Mouse (Mus musculus) MEL (cell line): ENCODE measurements around the gene Sik3. TPM values are rescaled to one million over a fixed set of nuclear protein-coding genes. Genes with fewer than 3 reads are reported as not detected.

Source experiments
- DNase-seq: peaks from one replicate; pipeline ENCODE4 v3.0.0; 2011; ENCODE audit warnings: low read depth, low spot score
- H3K27ac ChIP-seq: 2 replicates; pipeline ENCODE4 v1.5.1; 2012; ENCODE audit warnings: low read depth, mild to moderate bottlenecking, control low read depth, low read length, moderate library complexity; ENCODE audit not compliant: control insufficient read depth
- H3K27me3 ChIP-seq, 2 experiments: fragments of 150-350 bp in 1 of 2; sonication (generic) in 1 of 2; 2 replicates each; pipeline ENCODE4 v1.6.1; 2012; ENCODE audit warnings: low read length in 2 of 2, mild to moderate bottlenecking in 2 of 2, improper control_type of control experiment in 1 of 2, moderate library complexity in 1 of 2; ENCODE audit not compliant: insufficient read depth in 2 of 2, control insufficient read depth in 1 of 2
- H3K36me3 ChIP-seq, 2 experiments: 2 replicates each; pipeline ENCODE4 v1.6.1; 2012 to 2014; ENCODE audit warnings: low read length in 2 of 2, improper control_type of control experiment in 1 of 2, inconsistent platforms in 1 of 2, mild to moderate bottlenecking in 1 of 2; ENCODE audit not compliant: insufficient read depth in 2 of 2, control insufficient read depth in 1 of 2
- H3K4me1 ChIP-seq, 2 experiments: fragments of 150-350 bp in 1 of 2; sonication (generic) in 1 of 2; 2 replicates each; pipeline ENCODE4 v1.6.1; 2012; ENCODE audit warnings: low read length in 2 of 2, improper control_type of control experiment in 1 of 2, mild to moderate bottlenecking in 1 of 2; ENCODE audit not compliant: insufficient read depth in 2 of 2, control insufficient read depth in 1 of 2
- H3K4me3 ChIP-seq, 2 experiments: fragments of 150-350 bp in 1 of 2; sonication (generic) in 1 of 2; 2 replicates each; pipeline ENCODE4 v1.5.1; 2012; ENCODE audit warnings: low read depth in 2 of 2, low read length in 2 of 2, mild to moderate bottlenecking in 2 of 2, moderate library complexity in 2 of 2, control low read depth in 1 of 2, improper control_type of control experiment in 1 of 2; ENCODE audit not compliant: control insufficient read depth in 1 of 2, insufficient read depth in 1 of 2
- H3K79me2 ChIP-seq: 2 replicates; pipeline ENCODE4 v1.6.1; 2012; ENCODE audit warnings: mild to moderate bottlenecking, low read length, moderate library complexity; ENCODE audit not compliant: control insufficient read depth, poor library complexity, insufficient read depth
- H3K9ac ChIP-seq: 2 replicates; pipeline ENCODE4 v1.6.1; 2012; ENCODE audit warnings: low read depth, mild to moderate bottlenecking, control low read depth, low read length, moderate library complexity; ENCODE audit not compliant: control insufficient read depth, poor library complexity, severe bottlenecking
- H3K9me3 ChIP-seq: fragments of 150-350 bp; sonication (generic); replicated peaks from 2 replicates; pipeline ENCODE4 v1.6.1; 2012; ENCODE audit warnings: mild to moderate bottlenecking, low read length, improper control_type of control experiment, moderate library complexity; ENCODE audit not compliant: insufficient read depth
- BHLHE40 ChIP-seq: IDR thresholded peaks from 2 replicates; pipeline ENCODE4 v1.6.1; 2012; ENCODE audit warnings: low read depth, mild to moderate bottlenecking, inconsistent platforms, low read length, improper control_type of control experiment, borderline replicate concordance
- CHD2 ChIP-seq: IDR thresholded peaks from 2 replicates; pipeline ENCODE4 v1.6.1; 2011; ENCODE audit warnings: low read length, improper control_type of control experiment
- CTCF ChIP-seq, 3 experiments: IDR thresholded peaks in 2 of 3; conservative IDR thresholded peaks in 1 of 3; 2 replicates each; pipeline ENCODE4 v1.5.1; 2011 to 2012; ENCODE audit warnings: low read length in 3 of 3, low read depth in 2 of 3, mild to moderate bottlenecking in 2 of 3, improper control_type of control experiment in 1 of 3, inconsistent platforms in 1 of 3, mixed read lengths in 1 of 3, moderate library complexity in 1 of 3; ENCODE audit not compliant: control insufficient read depth in 1 of 3, insufficient read depth in 1 of 3, poor library complexity in 1 of 3, severe bottlenecking in 1 of 3
- E2F4 ChIP-seq: IDR thresholded peaks from 2 replicates; pipeline ENCODE4 v1.6.1; 2011; ENCODE audit warnings: low read depth, low read length, improper control_type of control experiment, borderline replicate concordance
- ELF1 ChIP-seq: IDR thresholded peaks from 2 replicates; pipeline ENCODE4 v1.6.1; 2014; ENCODE audit warnings: low read depth, mild to moderate bottlenecking, inconsistent platforms, low read length, improper control_type of control experiment, moderate library complexity
- EP300 ChIP-seq, 2 experiments: IDR thresholded peaks; 2 replicates each; pipeline ENCODE4 v1.6.1; 2011; ENCODE audit warnings: improper control_type of control experiment in 2 of 2, low read length in 2 of 2, low read depth in 1 of 2, mild to moderate bottlenecking in 1 of 2
- ETS1 ChIP-seq: IDR thresholded peaks from 2 replicates; pipeline ENCODE4 v1.6.1; 2012; ENCODE audit warnings: low read depth, mild to moderate bottlenecking, inconsistent platforms, low read length, improper control_type of control experiment, moderate library complexity
- GABPA ChIP-seq: IDR thresholded peaks from 2 replicates; pipeline ENCODE4 v1.6.1; 2012; ENCODE audit warnings: low read depth, mild to moderate bottlenecking, inconsistent platforms, low read length, improper control_type of control experiment, moderate library complexity
- GATA1 ChIP-seq: IDR thresholded peaks from 2 replicates; pipeline ENCODE4 v1.6.1; 2011; ENCODE audit warnings: low read depth, low read length, improper control_type of control experiment
- HCFC1 ChIP-seq: IDR thresholded peaks from 2 replicates; pipeline ENCODE4 v1.6.1; 2012; ENCODE audit warnings: low read depth, mild to moderate bottlenecking, inconsistent platforms, low read length, improper control_type of control experiment, moderate library complexity
- JUND ChIP-seq: IDR thresholded peaks from 2 replicates; pipeline ENCODE4 v1.6.1; 2011; ENCODE audit warnings: low read depth, mild to moderate bottlenecking, improper control_type of control experiment, low read length
- KAT2A ChIP-seq: conservative IDR thresholded peaks from 2 replicates; pipeline ENCODE4 v1.6.1; 2012; ENCODE audit warnings: low read depth, low read length, improper control_type of control experiment, inconsistent platforms
- MAFK ChIP-seq: IDR thresholded peaks from 2 replicates; pipeline ENCODE4 v1.6.1; 2011; ENCODE audit warnings: low read depth, mild to moderate bottlenecking, low read length, improper control_type of control experiment, borderline replicate concordance
- MAZ ChIP-seq: IDR thresholded peaks from 2 replicates; pipeline ENCODE4 v1.6.1; 2012; ENCODE audit warnings: low read depth, mild to moderate bottlenecking, inconsistent platforms, low read length, improper control_type of control experiment
- MEF2A ChIP-seq: IDR thresholded peaks from 2 replicates; pipeline ENCODE4 v1.6.1; 2014; ENCODE audit warnings: low read depth, mild to moderate bottlenecking, inconsistent platforms, low read length, improper control_type of control experiment; ENCODE audit not compliant: poor library complexity, insufficient replicate concordance, severe bottlenecking; ENCODE audit errors: extremely low read depth
- MXI1 ChIP-seq: IDR thresholded peaks from 2 replicates; pipeline ENCODE4 v1.6.1; 2011; ENCODE audit warnings: mild to moderate bottlenecking, low read depth, low read length, improper control_type of control experiment
- NELFE ChIP-seq: IDR thresholded peaks from 2 replicates; pipeline ENCODE4 v1.6.1; 2011; ENCODE audit warnings: low read depth, low read length, improper control_type of control experiment
- NRF1 ChIP-seq: IDR thresholded peaks from 2 replicates; pipeline ENCODE4 v1.6.1; 2014; ENCODE audit warnings: low read depth, mild to moderate bottlenecking, inconsistent platforms, low read length, improper control_type of control experiment, moderate library complexity; ENCODE audit not compliant: poor library complexity, insufficient read depth, severe bottlenecking
- POLR2A ChIP-seq, 2 experiments: IDR thresholded peaks; 2 replicates each; pipeline ENCODE4 v1.6.1; 2011 to 2012; ENCODE audit warnings: low read length in 2 of 2, mild to moderate bottlenecking in 2 of 2, control low read depth in 1 of 2, improper control_type of control experiment in 1 of 2, low read depth in 1 of 2, moderate library complexity in 1 of 2; ENCODE audit not compliant: control insufficient read depth in 1 of 2, insufficient read depth in 1 of 2, poor library complexity in 1 of 2
- POLR2AphosphoS2 ChIP-seq: IDR thresholded peaks from 2 replicates; pipeline ENCODE4 v1.6.1; 2011; ENCODE audit warnings: low read length, improper control_type of control experiment
- POLR2AphosphoS5 ChIP-seq: IDR thresholded peaks from 2 replicates; pipeline ENCODE4 v1.6.1; 2012; ENCODE audit warnings: low read depth, borderline replicate concordance, mild to moderate bottlenecking, inconsistent platforms, low read length, moderate library complexity, mixed read lengths
- RAD21 ChIP-seq: IDR thresholded peaks from 2 replicates; pipeline ENCODE4 v1.6.1; 2011; ENCODE audit warnings: mild to moderate bottlenecking, low read depth, low read length, improper control_type of control experiment
- RCOR1 ChIP-seq: IDR thresholded peaks from 2 replicates; pipeline ENCODE4 v1.6.1; 2012; ENCODE audit warnings: low read depth, mild to moderate bottlenecking, inconsistent platforms, low read length, improper control_type of control experiment
- SIN3A ChIP-seq: IDR thresholded peaks from 2 replicates; pipeline ENCODE4 v1.6.1; 2012; ENCODE audit warnings: low read length, improper control_type of control experiment, inconsistent platforms
- SMC3 ChIP-seq: IDR thresholded peaks from 2 replicates; pipeline ENCODE4 v1.6.1; 2011; ENCODE audit warnings: low read depth, low read length, improper control_type of control experiment
- TAL1 ChIP-seq: IDR thresholded peaks from 2 replicates; pipeline ENCODE4 v1.6.1; 2012; ENCODE audit warnings: mild to moderate bottlenecking, inconsistent platforms, low read length, moderate library complexity, mixed read lengths
- TBP ChIP-seq: IDR thresholded peaks from 2 replicates; pipeline ENCODE4 v1.8.0; 2011; ENCODE audit warnings: low read depth, low read length, improper control_type of control experiment
- TCF12 ChIP-seq: IDR thresholded peaks from 2 replicates; pipeline ENCODE4 v1.6.1; 2014; ENCODE audit warnings: low read depth, mild to moderate bottlenecking, inconsistent platforms, low read length, improper control_type of control experiment, moderate library complexity
- UBTF ChIP-seq: IDR thresholded peaks from 2 replicates; pipeline ENCODE4 v1.6.1; 2012; ENCODE audit warnings: low read depth, mild to moderate bottlenecking, inconsistent platforms, low read length, improper control_type of control experiment, moderate library complexity, borderline replicate concordance; ENCODE audit not compliant: insufficient read depth
- USF1 ChIP-seq: IDR thresholded peaks from 2 replicates; pipeline ENCODE4 v1.6.1; 2014; ENCODE audit warnings: low read depth, mild to moderate bottlenecking, inconsistent platforms, low read length, improper control_type of control experiment, moderate library complexity
- USF2 ChIP-seq, 2 experiments: IDR thresholded peaks; 2 replicates each; pipeline ENCODE4 v1.6.1; 2011 to 2012; ENCODE audit warnings: improper control_type of control experiment in 2 of 2, low read length in 2 of 2, borderline replicate concordance in 1 of 2, inconsistent platforms in 1 of 2, low read depth in 1 of 2, mild to moderate bottlenecking in 1 of 2; ENCODE audit not compliant: insufficient read depth in 1 of 2
- ZC3H11A ChIP-seq: IDR thresholded peaks from 2 replicates; pipeline ENCODE4 v1.6.1; 2012; ENCODE audit warnings: low read depth, mild to moderate bottlenecking, inconsistent platforms, low read length, improper control_type of control experiment
- ZMIZ1 ChIP-seq: IDR thresholded peaks from 2 replicates; pipeline ENCODE4 v1.6.1; 2012; ENCODE audit warnings: low read depth, mild to moderate bottlenecking, inconsistent platforms, low read length, improper control_type of control experiment, moderate library complexity
- ZNF384 ChIP-seq: IDR thresholded peaks from 2 replicates; pipeline ENCODE4 v1.6.1; 2012; ENCODE audit warnings: low read depth, mild to moderate bottlenecking, inconsistent platforms, low read length, improper control_type of control experiment
- polyA plus RNA-seq, 2 experiments: library from polyadenylated mRNA; stranded (reverse) in 1 of 2; unstranded in 1 of 2; fragments of >175 nt in 1 of 2; fragments of >200 nt in 1 of 2; gene quantifications; 2 replicates each; pipeline versions ENCODE4 v1.2.1 to v1.2.4; 2012; ENCODE audit warnings: low replicate concordance in 2 of 2, low read depth in 1 of 2; ENCODE audit not compliant: insufficient read length in 2 of 2, insufficient read depth in 1 of 2, missing spikeins in 1 of 2
- total RNA-seq: library from RNA; depleted of rRNA; stranded (reverse); fragments of 300-350 nt; gene quantifications from 2 replicates; pipeline ENCODE4 v1.2.3, GENCODE M21; 2012; rRNA removed

Gene Sik3
- total RNA-seq = 63.3 and 78.7 TPM in 2 replicates
- 100 to 1,000 TPM in 1 of 2 experiments, not detected in 1; 111 TPM for polyA plus RNA-seq

- peak within 1 kb of the TSS; percentile 98 for H3K27ac ChIP-seq
- H3K4me3 ChIP-seq = peak within 1 kb of the TSS; percentile 90 to 93
- H3K36me3 ChIP-seq = peaks cover 0 to 43% of the 10 kb centered on the region in 2 experiments; a peak in 3 of 4 replicates
- no peaks in the 10 kb centered on the region for H3K27me3 ChIP-seq
- peaks cover 48% of the 10 kb centered on the region for H3K79me2 ChIP-seq
- no peaks in the 10 kb centered on the region for H3K9me3 ChIP-seq
- peak within 1 kb of the TSS; percentile 99 for H3K9ac ChIP-seq
- peak; percentile 94 for DNase-seq
- peaks cover 11 to 35% of the 10 kb centered on the region in 2 experiments for H3K4me1 ChIP-seq
- TF ChIP-seq POLR2AphosphoS5 (no peak), ZC3H11A (no peak), POLR2AphosphoS2 (no peak), CHD2 (no peak), ETS1 (peak; percentile 78), RAD21 (peak; percentile 43), ZNF384 (no peak), BHLHE40 (peak; percentile 99), GABPA (no peak), POLR2A (IDR thresholded peaks at IDR 0.05; ENCODE audit: control insufficient read depth in 1 of 2, insufficient read depth in 1 of 2, low read depth in 1 of 2, low read length in 2 of 2, poor library complexity in 1 of 2) (peak; percentile 54 to 66; a peak in 3 of 4 replicates), MXI1 (peak; percentile 97), ZMIZ1 (0 out of 2 replicates have a peak, but pooled peaks have one; percentile 9), ELF1 (peak; percentile 88), MAZ (peak; percentile 45; the same call in 1 of the 2 replicates), UBTF (no peak), TAL1 (no peak), E2F4 (no peak), CTCF (IDR thresholded peaks at IDR 0.05 in 2 of 3, conservative IDR thresholded peaks at IDR 0.05 in 1 of 3; ENCODE audit: control insufficient read depth in 1 of 3, insufficient read depth in 1 of 3, low read depth in 2 of 3, low read length in 3 of 3, poor library complexity in 1 of 3, severe bottlenecking in 1 of 3) (peak; percentile 37 to 70 (median 63)), KAT2A (no peak), TCF12 (no peak), GATA1 (no peak), SMC3 (peak; percentile 45; the same call in 1 of the 2 replicates), USF1 (peak; percentile 96), NELFE (peak; percentile 28), TBP (0 out of 2 replicates have a peak, but pooled peaks have one; percentile 51), SIN3A (peak; percentile 98), JUND (no peak), USF2 (IDR thresholded peaks at IDR 0.05; ENCODE audit: borderline replicate concordance in 1 of 2, insufficient read depth in 1 of 2, low read depth in 1 of 2, low read length in 2 of 2) (peak; percentile 51 to 91), RCOR1 (no peak), MAFK (no peak), NRF1 (no peak), EP300 (IDR thresholded peaks at IDR 0.05; ENCODE audit: low read depth in 1 of 2, low read length in 2 of 2) (peak in 1 of 2 experiments; percentile 48; a peak in 2 of 4 replicates), HCFC1 (peak; percentile 58; the same call in 1 of the 2 replicates), MEF2A (no peak)
These were observed at the start of gene Sik3, which contains the start of gene Pafah1b2 for GRCm38 (mm10) chr9:46012091-46013008. Gene Sik3, plus strand, starts transcription at chr9:46012820. Gene Pafah1b2, minus strand, starts transcription at chr9:46012690.
